Comparison of ENCODE assay signal across 16 mouse cellular contexts in the genomic region with DNA sequence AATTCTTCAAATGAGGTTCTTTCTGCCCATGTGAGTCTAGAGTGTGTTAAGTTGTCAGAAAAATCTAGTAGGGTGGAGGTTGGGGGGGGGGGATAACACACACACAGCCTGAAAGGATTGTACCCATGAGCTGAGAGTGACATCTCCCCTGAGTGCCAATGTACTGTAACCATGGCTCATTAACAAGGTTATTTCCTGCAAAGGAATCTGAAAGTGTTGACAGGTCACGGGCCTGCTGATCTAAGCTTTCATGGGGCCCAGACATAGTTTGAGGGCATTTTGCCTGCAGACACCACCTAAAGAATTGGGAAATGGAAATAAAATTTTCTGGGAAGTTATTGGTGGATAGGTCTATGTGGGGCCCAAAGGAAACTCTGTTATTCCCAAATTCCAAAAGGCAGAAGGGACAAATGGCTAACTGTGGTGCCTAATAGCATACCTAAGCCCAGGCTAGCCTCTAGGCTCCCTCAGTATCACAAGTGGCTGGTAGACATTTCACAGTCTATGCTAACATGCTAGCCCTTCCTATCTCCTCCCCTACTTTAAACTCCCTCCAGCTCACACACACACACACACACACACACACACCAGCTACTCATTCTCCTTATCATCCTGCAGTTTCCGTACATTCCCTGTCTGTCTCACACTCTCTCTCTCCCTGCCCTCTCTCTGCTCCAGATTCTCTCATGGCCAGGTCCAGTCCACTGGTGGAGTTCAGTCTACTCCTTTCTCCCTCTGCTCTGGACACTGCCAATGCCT.
DNase-seq lines count a peak whose midpoint lies in the region; ATAC-seq lines count a peak whose summit lies in the region.
"Had no signal": no experiment of that assay in that cellular context is flagged by ENCODE, and none has a peak within 500 bp of the region (broad histone marks: within the 10 kb centered on the region; RNA-seq: fewer than 3 reads in every experiment).

No protein-coding gene starts in this region.

- H3K4me3 ChIP-seq in hindbrain, embryonic 11.5 days (ENCODE audit: low read depth, low read length), result no peak overlapping the region
- H3K4me3 ChIP-seq in hindbrain, embryonic 13.5 days, result no peak overlapping the region
- no peak overlapping the region for H3K4me3 ChIP-seq in neural tube, embryonic 11.5 days (ENCODE audit: low read depth, low read length)
- H3K4me3 ChIP-seq in heart, embryonic 11.5 days (ENCODE audit: low read depth, low read length), result no peak overlapping the region
- H3K4me3 ChIP-seq in neural tube, embryonic 15.5 days (replicated peaks), result no peak overlapping the region
- H3K4me3 ChIP-seq: gastrocnemius, adult 2 months; hindbrain, embryonic 15.5 days; kidney, embryonic 15.5 days; liver, embryonic 13.5 days had no signal

- H3K4me2 ChIP-seq in hindbrain, embryonic 11.5 days (replicated peaks; ENCODE audit: low read depth, low read length), result no peak overlapping the region
- no peak overlapping the region for H3K4me2 ChIP-seq in hindbrain, embryonic 13.5 days
- H3K4me2 ChIP-seq in neural tube, embryonic 11.5 days (ENCODE audit: low read depth), result no peak overlapping the region
- peak overlapping the region; percentile 15; the same call in 1 of the 2 replicates for H3K4me2 ChIP-seq in heart, embryonic 11.5 days
- no peak overlapping the region for H3K4me2 ChIP-seq in neural tube, embryonic 15.5 days
- H3K4me2 ChIP-seq: hindbrain, embryonic 15.5 days; kidney, embryonic 15.5 days; liver, embryonic 13.5 days had no signal

- peak; percentile 33; the same call in 1 of the 2 replicates for ATAC-seq in hindbrain, embryonic 11.5 days (ENCODE audit: low FRiP score)
- no peak for ATAC-seq in hindbrain, embryonic 13.5 days (ENCODE audit: low FRiP score)
- no peak for ATAC-seq in neural tube, embryonic 11.5 days (ENCODE audit: insufficient read depth, low FRiP score, low TSS enrichment)
- peak; percentile 59 for ATAC-seq in heart, embryonic 11.5 days (replicated peaks; ENCODE audit: insufficient number of reproducible peaks, low FRiP score, low TSS enrichment)
- ATAC-seq in neural tube, embryonic 15.5 days (ENCODE audit: low FRiP score), result 0 out of 2 replicates have a peak, but pooled peaks have one; percentile 35
- no peak for ATAC-seq in inflammation-experienced regulatory T-cells, adult 6 months

- 0 out of 2 replicates have a peak overlapping the region, but pooled peaks have one; percentile 39 for H3K27ac ChIP-seq in hindbrain, embryonic 11.5 days (ENCODE audit: low read depth, low read length)
- no peak overlapping the region for H3K27ac ChIP-seq in hindbrain, embryonic 13.5 days
- H3K27ac ChIP-seq in neural tube, embryonic 11.5 days (ENCODE audit: low read depth, low read length), result no peak overlapping the region
- H3K27ac ChIP-seq in heart, embryonic 11.5 days (ENCODE audit: low read depth, low read length), result peak overlapping the region; percentile 74
- no peak overlapping the region for H3K27ac ChIP-seq in neural tube, embryonic 15.5 days (replicated peaks)
- H3K27ac ChIP-seq: gastrocnemius, adult 2 months; hindbrain, embryonic 15.5 days; kidney, embryonic 15.5 days; liver, embryonic 13.5 days had no signal

- no peak overlapping the region for H3K9ac ChIP-seq in hindbrain, embryonic 11.5 days (ENCODE audit: low read depth, low read length)
- H3K9ac ChIP-seq in hindbrain, embryonic 13.5 days, result no peak overlapping the region
- no peak overlapping the region for H3K9ac ChIP-seq in neural tube, embryonic 11.5 days (ENCODE audit: low read length)
- H3K9ac ChIP-seq in heart, embryonic 11.5 days (ENCODE audit: low read depth, low read length), result no peak overlapping the region
- H3K9ac ChIP-seq in neural tube, embryonic 15.5 days (replicated peaks), result no peak overlapping the region
- H3K9ac ChIP-seq: hindbrain, embryonic 15.5 days; kidney, embryonic 15.5 days; liver, embryonic 13.5 days had no signal

- H3K4me1 ChIP-seq in hindbrain, embryonic 11.5 days (replicated peaks; ENCODE audit: control insufficient read depth, insufficient read depth, low read length), result no peaks in the 10 kb centered on the region
- 0 out of 2 replicates have a peak, but pooled peaks cover 10% of the 10 kb centered on the region for H3K4me1 ChIP-seq in hindbrain, embryonic 13.5 days (replicated peaks)
- no peaks in the 10 kb centered on the region for H3K4me1 ChIP-seq in neural tube, embryonic 11.5 days (ENCODE audit: control insufficient read depth, insufficient read depth, low read length)
- peaks cover 51% of the 10 kb centered on the region for H3K4me1 ChIP-seq in heart, embryonic 11.5 days (ENCODE audit: control insufficient read depth, insufficient read depth, low read length)
- H3K4me1 ChIP-seq in neural tube, embryonic 15.5 days, result no peaks in the 10 kb centered on the region
- H3K4me1 ChIP-seq: liver, embryonic 13.5 days had no signal

- WGBS in hindbrain, embryonic 11.5 days, result 47% methylated on average over 2 of the region's 2 CpGs
- 42% methylated on average over 2 of the region's 2 CpGs for WGBS in hindbrain, embryonic 13.5 days
- whole genome bisulfite sequencing in neural tube, embryonic 11.5 days, result 64% methylated on average over 2 of the region's 2 CpGs
- WGBS in heart, embryonic 11.5 days (ENCODE audit: insufficient replicate concordance), result 22% methylated on average over 2 of the region's 2 CpGs
- WGBS in neural tube, embryonic 15.5 days, result 63% methylated on average over 2 of the region's 2 CpGs

- DNase-seq in hindbrain, embryonic 11.5 days (ENCODE audit: low spot score), result no peak
- peak; percentile 24 for DNase-seq in neural tube, embryonic 11.5 days (ENCODE audit: low spot score)
- no peak for DNase-seq in neural tube, embryonic 10.5 days (ENCODE audit: extremely low spot score, low spot score)
- no peak for DNase-seq in kidney, adult 18-20 months
- DNase-seq: cerebellum, adult 11 months; gastrocnemius, adult 2 months; liver, embryonic 13.5 days; right cerebral cortex, adult 18-20 months; spleen, adult 18-20 months; thymus, postnatal 25 days had no signal

- no peaks in the 10 kb centered on the region for H3K36me3 ChIP-seq in hindbrain, embryonic 11.5 days (ENCODE audit: control insufficient read depth, insufficient read depth, low read length)
- H3K36me3 ChIP-seq in hindbrain, embryonic 13.5 days, result no peaks in the 10 kb centered on the region
- H3K36me3 ChIP-seq in neural tube, embryonic 11.5 days (ENCODE audit: control insufficient read depth, insufficient read depth, low read length), result no peaks in the 10 kb centered on the region
- H3K36me3 ChIP-seq in heart, embryonic 11.5 days (ENCODE audit: control insufficient read depth, insufficient read depth, low read length), result no peaks in the 10 kb centered on the region
- H3K36me3 ChIP-seq in neural tube, embryonic 15.5 days, result no peaks in the 10 kb centered on the region
- H3K36me3 ChIP-seq: hindbrain, embryonic 15.5 days; kidney, embryonic 15.5 days; liver, embryonic 13.5 days had no signal

- no peaks in the 10 kb centered on the region for H3K9me3 ChIP-seq in hindbrain, embryonic 11.5 days (ENCODE audit: control insufficient read depth, low read length)
- no peaks in the 10 kb centered on the region for H3K9me3 ChIP-seq in hindbrain, embryonic 13.5 days
- no peaks in the 10 kb centered on the region for H3K9me3 ChIP-seq in neural tube, embryonic 11.5 days (ENCODE audit: control insufficient read depth, low read length)
- H3K9me3 ChIP-seq in heart, embryonic 11.5 days (replicated peaks; ENCODE audit: control insufficient read depth, low read length), result no peaks in the 10 kb centered on the region
- H3K9me3 ChIP-seq in neural tube, embryonic 15.5 days (replicated peaks), result no peaks in the 10 kb centered on the region
- H3K9me3 ChIP-seq: hindbrain, embryonic 15.5 days; kidney, embryonic 15.5 days; liver, embryonic 13.5 days had no signal

- no peaks in the 10 kb centered on the region for H3K27me3 ChIP-seq in hindbrain, embryonic 11.5 days (ENCODE audit: control insufficient read depth, insufficient read depth, low read length)
- no peaks in the 10 kb centered on the region for H3K27me3 ChIP-seq in hindbrain, embryonic 13.5 days
- no peaks in the 10 kb centered on the region for H3K27me3 ChIP-seq in neural tube, embryonic 11.5 days (ENCODE audit: control insufficient read depth, insufficient read depth, low read length)
- no peaks in the 10 kb centered on the region for H3K27me3 ChIP-seq in heart, embryonic 11.5 days (ENCODE audit: control insufficient read depth, insufficient read depth, low read length)
- H3K27me3 ChIP-seq in neural tube, embryonic 15.5 days (replicated peaks), result no peaks in the 10 kb centered on the region
- H3K27me3 ChIP-seq: hindbrain, embryonic 15.5 days; kidney, embryonic 15.5 days; liver, embryonic 13.5 days had no signal

Comparison
In these comparisons a context has a peak if more than half of its experiments do, and no peak if none do; other contexts are left out.
1. ATAC-seq: peak in hindbrain, embryonic 11.5 days (single experiment), heart, embryonic 11.5 days (single experiment) and neural tube, embryonic 15.5 days (single experiment); none in hindbrain, embryonic 13.5 days (single experiment), neural tube, embryonic 11.5 days (single experiment) and inflammation-experienced regulatory T-cells, adult 6 months (single experiment).
2. H3K27ac ChIP-seq: peak in hindbrain, embryonic 11.5 days (single experiment) and heart, embryonic 11.5 days (single experiment); none in hindbrain, embryonic 13.5 days (single experiment), neural tube, embryonic 11.5 days (single experiment) and neural tube, embryonic 15.5 days (single experiment).